Mouse (Mus musculus): ENCODE data around the gene Elmod3. TPM values are rescaled to one million over a fixed set of nuclear protein-coding genes. Genes with fewer than 3 reads are reported as not detected.

Elmod3 gene
- total RNA-seq, 4 experiments from 2014 or later = 7.9 to 8.9 (median 8.2) TPM

- no peak for DNase-seq (ENCODE audit: low spot score in 2 of 2)
These were observed 26.4 kb downstream of the Elmod3 start for GRCm38 (mm10) chr6:72571826-72572225.

GRCm38 (mm10) chr6:72570644-72571397, 27.4 kb downstream of the Elmod3 start:
- no peak for DNase-seq (ENCODE audit: low spot score in 2 of 2)

- DNase-seq (ENCODE audit: low spot score in 2 of 2) = no peak
These were observed 29.5 kb downstream of the Elmod3 start for GRCm38 (mm10) chr6:72568736-72569135.

GRCm38 (mm10) chr6:72567508-72567907, 30.7 kb downstream of the Elmod3 start:
- DNase-seq (ENCODE audit: low spot score in 2 of 2) = no peak

- DNase-seq (ENCODE audit: low spot score in 2 of 2) = peak; percentile 81 to 83
These were observed 32.2 kb downstream of the Elmod3 start for GRCm38 (mm10) chr6:72566044-72566443.

GRCm38 (mm10) chr6:72565506-72565905, 32.7 kb downstream of the Elmod3 start:
- DNase-seq (ENCODE audit: low spot score in 2 of 2) = no peak

GRCm38 (mm10) chr6:72562894-72563293, 35.3 kb downstream of the Elmod3 start:
- peak in 1 of 2 experiments; percentile 53 for DNase-seq (ENCODE audit: low spot score in 2 of 2)

- DNase-seq (ENCODE audit: low spot score in 2 of 2) = no peak
These were observed 35.7 kb downstream of the Elmod3 start for GRCm38 (mm10) chr6:72562486-72562885.

GRCm38 (mm10) chr6:72560801-72561200, 37.4 kb downstream of the Elmod3 start:
- DNase-seq (ENCODE audit: low spot score in 2 of 2) = no peak

GRCm38 (mm10) chr6:72553079-72553412, 45.2 kb downstream of the Elmod3 start:
- no peak for DNase-seq (ENCODE audit: low spot score in 2 of 2)

- peak in 1 of 2 experiments; percentile 59 for DNase-seq (ENCODE audit: low spot score in 2 of 2)
These were observed 45.8 kb downstream of the Elmod3 start for GRCm38 (mm10) chr6:72552171-72553078.

GRCm38 (mm10) chr6:72550503-72551100, 47.6 kb downstream of the Elmod3 start:
- no peak for DNase-seq (ENCODE audit: low spot score in 2 of 2)

GRCm38 (mm10) chr6:72550025-72550424, 48.2 kb downstream of the Elmod3 start:
- no peak for DNase-seq (ENCODE audit: low spot score in 2 of 2)

GRCm38 (mm10) chr6:72549041-72549580, 49.1 kb downstream of the Elmod3 start:
- peak in 1 of 2 experiments; percentile 51 for DNase-seq (ENCODE audit: low spot score in 2 of 2)

GRCm38 (mm10) chr6:72547862-72548261, 50.4 kb downstream of the Elmod3 start:
- no peak for DNase-seq (ENCODE audit: low spot score in 2 of 2)

- DNase-seq (ENCODE audit: low spot score in 2 of 2) = no peak
These were observed 51.1 kb downstream of the Elmod3 start for GRCm38 (mm10) chr6:72547121-72547520.

- no peak for DNase-seq (ENCODE audit: low spot score in 2 of 2)
These were observed 52.8 kb downstream of the Elmod3 start for GRCm38 (mm10) chr6:72545377-72545776.

GRCm38 (mm10) chr6:72544283-72544987, 53.8 kb downstream of the Elmod3 start, which contains the start of gene Capg:
TSS of gene Capg (plus strand) at chr6:72544391.
- DNase-seq (ENCODE audit: low spot score in 2 of 2) = peak in 1 of 2 experiments; percentile 46

- DNase-seq (ENCODE audit: low spot score in 2 of 2) = no peak
These were observed 54.9 kb downstream of the Elmod3 start for GRCm38 (mm10) chr6:72543265-72543850.

- peak; percentile 82 to 89 for DNase-seq (ENCODE audit: low spot score in 2 of 2)
These were observed 59.6 kb downstream of the Elmod3 start for GRCm38 (mm10) chr6:72538562-72539031.

Measured in gastrocnemius, adult 8-10 months (tissue).